Comparison of ENCODE assay signal across 26 mouse cellular contexts in the genomic region with DNA sequence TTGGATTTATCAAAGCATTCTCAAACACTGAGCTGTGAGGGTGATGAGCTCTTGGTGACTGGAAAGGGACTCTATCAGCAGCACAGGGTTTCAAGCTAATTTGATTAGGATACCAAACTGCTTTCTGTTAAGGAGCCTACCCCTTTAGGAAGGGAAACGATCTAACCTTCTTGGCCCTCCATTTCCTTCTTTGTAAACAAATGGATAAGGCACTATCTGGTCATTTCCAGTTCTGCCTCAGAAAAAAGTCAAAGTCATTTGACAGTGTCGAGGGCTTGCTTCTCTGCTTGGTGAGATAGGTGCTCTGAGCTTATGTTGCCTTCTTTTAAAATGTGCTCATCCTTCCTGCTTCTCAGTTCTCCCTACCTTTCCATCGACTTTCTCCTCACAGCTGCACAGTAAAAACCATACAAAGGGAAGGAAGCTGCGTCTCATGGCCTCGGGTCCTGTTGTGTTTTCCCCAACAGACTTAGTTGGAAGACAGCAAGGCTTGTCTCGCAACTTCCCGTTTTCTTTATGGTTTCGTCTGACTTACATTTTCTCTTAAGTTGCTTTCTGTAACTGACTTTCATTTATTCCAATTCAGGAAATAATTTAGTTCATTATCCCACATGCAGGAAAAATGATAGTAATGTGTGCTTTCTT. TPM values are rescaled to one million over a fixed set of nuclear protein-coding genes. Genes with fewer than 3 reads are reported as not detected.
DNase-seq lines count a peak whose midpoint lies in the region; ATAC-seq and TF ChIP-seq lines count a peak whose summit lies in the region.
"Had no signal": no experiment of that assay in that cellular context is flagged by ENCODE, and none has a peak within 500 bp of the region (broad histone marks: within the 10 kb centered on the region; RNA-seq: fewer than 3 reads in every experiment).

No protein-coding gene starts in this region.

- no peak for ATAC-seq in liver, embryonic 12.5 days
- peak; percentile 42 to 71 for ATAC-seq in hematopoietic stem cell, adult 5-6 weeks (replicated peaks in 1 of 2; ENCODE audit: insufficient read depth in 1 of 2, low FRiP score in 2 of 2, low TSS enrichment in 1 of 2, low read depth in 1 of 2, poor library complexity in 2 of 2, severe bottlenecking in 2 of 2)
- peak; percentile 75 for ATAC-seq in megakaryocyte progenitor cell, adult 5-6 weeks (replicated peaks; ENCODE audit: poor library complexity)
- ATAC-seq: CD4-positive, CD25-positive, alpha-beta regulatory T cell, adult 4 months; forebrain, embryonic 16.5 days; inflammation-experienced regulatory T-cells, adult 6 months; midbrain, embryonic 15.5 days had no signal

- H3K9me3 ChIP-seq in liver, embryonic 12.5 days (replicated peaks): no peaks in the 10 kb centered on the region
- H3K9me3 ChIP-seq: forebrain, embryonic 10.5 days; heart, embryonic 13.5 days; limb, embryonic 13.5 days; midbrain, embryonic 15.5 days; neural tube, embryonic 12.5 days had no signal

- no peaks in the 10 kb centered on the region for H3K27me3 ChIP-seq in liver, embryonic 12.5 days (replicated peaks)
- H3K27me3 ChIP-seq: heart, embryonic 13.5 days; limb, embryonic 13.5 days; midbrain, embryonic 15.5 days; neural tube, embryonic 12.5 days had no signal

- no peak overlapping the region for H3K9ac ChIP-seq in liver, embryonic 12.5 days
- H3K9ac ChIP-seq: heart, embryonic 13.5 days; hindbrain, embryonic 14.5 days; limb, embryonic 13.5 days; midbrain, embryonic 15.5 days; neural tube, embryonic 12.5 days had no signal

- TF ChIP-seq POLR2A in bone marrow macrophage, adult 2 months (IDR thresholded peaks at IDR 0.05; ENCODE audit: borderline replicate concordance, low read depth, low read length): no peak

- no peak for TF ChIP-seq CTCF in bone marrow macrophage, adult 2 months (IDR thresholded peaks at IDR 0.05; ENCODE audit: low read depth, low read length)

- 24% methylated on average over 8 of the region's 8 CpGs for WGBS in liver, embryonic 12.5 days (ENCODE audit: insufficient replicate concordance)

- H3K4me1 ChIP-seq in liver, embryonic 12.5 days: 0 out of 2 replicates have a peak, but pooled peaks cover 3% of the 10 kb centered on the region
- H3K4me1 ChIP-seq in bone marrow macrophage, adult 2 months (ENCODE audit: control insufficient read depth, insufficient read depth, low read length): peaks cover 40% of the 10 kb centered on the region
- H3K4me1 ChIP-seq: forebrain, embryonic 10.5 days; midbrain, embryonic 15.5 days; neural tube, embryonic 12.5 days had no signal

- H3K36me3 ChIP-seq in liver, embryonic 12.5 days: no peaks in the 10 kb centered on the region
- H3K36me3 ChIP-seq: forebrain, embryonic 10.5 days; heart, embryonic 13.5 days; limb, embryonic 13.5 days; midbrain, embryonic 15.5 days; neural tube, embryonic 12.5 days had no signal

- H3K27ac ChIP-seq in liver, embryonic 12.5 days: 0 out of 2 replicates have a peak overlapping the region, but pooled peaks have one; percentile 14
- H3K27ac ChIP-seq in bone marrow macrophage, adult 2 months (ENCODE audit: insufficient read depth, low read depth, low read length): peak overlapping the region; percentile 65
- H3K27ac ChIP-seq: forebrain, embryonic 10.5 days; heart, adult 2 months; hindbrain, embryonic 14.5 days; limb, embryonic 13.5 days; midbrain, embryonic 15.5 days; neural tube, embryonic 12.5 days had no signal

- H3K4me3 ChIP-seq in liver, embryonic 12.5 days: no peak overlapping the region
- no peak overlapping the region for H3K4me3 ChIP-seq in bone marrow macrophage, adult 2 months (ENCODE audit: insufficient read depth, low read length)
- H3K4me3 ChIP-seq: forebrain, embryonic 10.5 days; heart, adult 2 months; heart, embryonic 13.5 days; limb, embryonic 13.5 days; midbrain, embryonic 15.5 days; neural tube, embryonic 12.5 days had no signal

- no peak overlapping the region for H3K4me2 ChIP-seq in liver, embryonic 12.5 days
- H3K4me2 ChIP-seq: heart, embryonic 13.5 days; hindbrain, embryonic 14.5 days; limb, embryonic 13.5 days; midbrain, embryonic 15.5 days; neural tube, embryonic 12.5 days had no signal

- no peak for DNase-seq in liver
- DNase-seq in c-Kit-positive CD71-positive TER-119-positive erythroid progenitor cells, embryonic 14.5 days (ENCODE audit: low spot score): no peak
- DNase-seq in adrenal gland, postnatal 14 days: no peak
- no peak for DNase-seq in T-cell, adult 2 months (ENCODE audit: low spot score)
- DNase-seq: adrenal gland, adult 2 months; cerebellum, adult 9-10 months; gastrocnemius, postnatal 14 days; kidney, adult 9 months; kidney, postnatal 14 days; retina, postnatal 1 day; thymus, adult 2 months; thymus, postnatal 4 days had no signal

RNA-seq across cellular contexts. Expression of a gene that starts 54.3 kb away (rescaled TPM):
- 6.7 TPM in 2 replicates for polyA plus RNA-seq in liver, embryonic 12.5 days (2016; fragmentation: Nextera tagmentation; extraction: Ambion mirVana)
- polyA plus RNA-seq in bone marrow macrophage, adult 2 months (2012; ENCODE audit: insufficient read depth, insufficient read length, missing spikeins): 0.40 and 0.52 TPM in 2 replicates
- total RNA-seq in hematopoietic stem cell, adult 5-6 weeks (2017): 0.31 and 0.40 TPM in 2 replicates
- not detected in 2 replicates for total RNA-seq in megakaryocyte progenitor cell, adult 5-6 weeks (2015)
- 0.14 TPM in 1 of 2 replicates, not detected in the other for total RNA-seq in megakaryocyte progenitor cell, adult 5-6 weeks (2017)
- 12.2 and 12.3 TPM in 2 replicates for total RNA-seq in adrenal gland, postnatal 14 days (2021)
- polyA plus RNA-seq: CD4-positive, CD25-positive, alpha-beta regulatory T cell, adult 4 months; inflammation-experienced regulatory T-cells, adult 6 months had no signal
